Mouse (Mus musculus): ENCODE results near the gene Sik3. TPM values are rescaled to one million over a fixed set of nuclear protein-coding genes. Genes with fewer than 3 reads are reported as not detected.
"Not testable (repeated sequence)": the region's sequence is repeated elsewhere in the genome, so short reads cannot be mapped to it uniquely, and the experiment has no call there.

Gene Sik3
- polyA plus RNA-seq, 1 experiment = 22.2 TPM

DNA sequence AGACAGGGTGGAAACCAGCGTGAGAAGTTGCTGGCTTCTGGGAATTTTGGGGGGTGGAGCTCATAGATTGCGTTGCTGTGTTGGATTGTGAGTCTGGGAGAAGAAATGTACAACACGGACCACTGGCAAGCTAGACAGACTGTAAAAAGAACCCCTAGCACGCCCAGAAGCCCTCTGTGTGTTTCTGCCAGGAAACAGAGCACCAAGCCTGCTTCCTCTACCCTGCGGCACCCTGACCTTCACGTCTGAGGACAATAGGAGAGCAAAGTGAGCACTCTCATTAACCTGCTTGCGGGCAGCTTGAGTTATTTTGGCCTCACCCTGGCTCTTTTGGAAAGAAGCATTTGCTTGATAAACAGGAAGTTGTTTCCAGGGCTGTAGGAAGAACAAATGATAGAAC, 137.5 kb downstream of the Sik3 start:
- Histone ChIP-seq H3K4me3 (replicated peaks; ENCODE audit: extremely low read depth, low read depth, low read length) (no peak overlapping the region), H3K4me1 (ENCODE audit: control insufficient read depth, insufficient read depth, low read length) (peaks cover 36% of the 10 kb centered on the region)
- DNase-seq = no peak
- TF ChIP-seq CTCF (IDR thresholded peaks at IDR 0.05; ENCODE audit: insufficient read depth, low read length) (no peak), POLR2A (IDR thresholded peaks at IDR 0.05; ENCODE audit: borderline replicate concordance, extremely low read depth, low read depth, low read length) (no peak)
- WGBS = 27% methylated on average over 7 of the region's 7 CpGs

- Histone ChIP-seq H3K4me3 (replicated peaks; ENCODE audit: extremely low read depth, low read depth, low read length) (no peak overlapping the region), H3K4me1 (ENCODE audit: control insufficient read depth, insufficient read depth, low read length) (peaks cover 36% of the 10 kb centered on the region)
- WGBS = 48% methylated on average over 2 of the region's 2 CpGs
- no peak for DNase-seq
- TF ChIP-seq POLR2A (IDR thresholded peaks at IDR 0.05; ENCODE audit: borderline replicate concordance, extremely low read depth, low read depth, low read length) (no peak), CTCF (IDR thresholded peaks at IDR 0.05; ENCODE audit: insufficient read depth, low read length) (no peak)
Measured at GRCm38 (mm10) chr9:46150890-46151703, 138.5 kb downstream of the Sik3 start.

- Histone ChIP-seq H3K4me3 (replicated peaks; ENCODE audit: extremely low read depth, low read depth, low read length) (no peak overlapping the region), H3K4me1 (ENCODE audit: control insufficient read depth, insufficient read depth, low read length) (peaks cover 38% of the 10 kb centered on the region)
- no peak for TF ChIP-seq CTCF (IDR thresholded peaks at IDR 0.05; ENCODE audit: insufficient read depth, low read length)
- no peak for TF ChIP-seq POLR2A (IDR thresholded peaks at IDR 0.05; ENCODE audit: borderline replicate concordance, extremely low read depth, low read depth, low read length)
- DNase-seq = no peak
- 63% methylated on average over 6 of the region's 6 CpGs for WGBS
Measured at GRCm38 (mm10) chr9:46151704-46152040, 139.1 kb downstream of the Sik3 start.

DNA sequence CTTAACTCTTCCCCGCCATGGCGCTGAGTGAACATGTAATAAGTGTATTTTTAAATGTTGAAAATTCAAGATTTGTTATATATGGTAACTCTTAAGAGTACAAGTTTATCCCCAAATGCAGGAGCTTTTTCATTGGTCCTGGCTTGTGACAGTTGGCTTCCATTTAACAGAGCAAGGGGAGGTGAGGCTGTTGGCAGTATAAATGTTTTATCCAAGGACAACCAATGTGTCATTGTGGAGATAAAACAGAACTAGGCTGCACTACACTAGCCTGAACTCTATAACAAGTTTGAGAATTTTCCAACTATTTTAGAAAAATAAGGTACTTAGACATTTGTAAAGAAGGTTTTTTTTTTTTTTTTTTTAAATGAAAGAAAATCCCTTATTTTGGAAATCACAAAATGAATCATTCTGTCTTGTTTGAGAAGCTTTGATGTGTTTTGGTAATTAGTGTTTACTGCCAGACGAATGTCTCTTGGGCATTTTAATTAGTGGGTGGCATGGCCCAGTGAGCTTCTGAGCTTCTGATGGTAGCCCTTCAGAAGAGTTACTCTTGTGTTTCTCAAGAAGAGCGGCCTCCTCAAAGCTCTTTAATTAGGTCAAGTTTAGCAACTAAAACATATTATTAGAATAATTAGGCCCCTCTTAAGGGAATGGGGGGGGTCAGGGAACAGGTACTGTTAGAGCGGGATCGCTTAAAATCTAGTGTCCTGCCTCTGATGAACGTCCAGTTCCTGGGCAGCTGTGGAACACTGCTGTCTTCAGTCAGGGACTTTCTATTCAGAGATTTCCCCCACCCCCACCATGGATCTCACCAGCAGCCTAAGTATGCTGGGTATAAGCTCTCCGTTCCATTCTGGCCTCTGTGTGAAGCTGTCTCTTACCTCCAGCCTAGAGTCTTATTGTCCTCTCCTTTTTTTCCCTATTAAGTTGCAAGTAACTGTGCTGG, 139.7 kb downstream of the Sik3 start:
- no peak for DNase-seq

GRCm38 (mm10) chr9:46154469-46154868, 141.8 kb downstream of the Sik3 start:
- H3K4me3 ChIP-seq (replicated peaks; ENCODE audit: extremely low read depth, low read depth, low read length) = no peak overlapping the region
- no peak for DNase-seq
- H3K4me1 ChIP-seq (ENCODE audit: control insufficient read depth, insufficient read depth, low read length) = peaks cover 37% of the 10 kb centered on the region
- TF ChIP-seq POLR2A (IDR thresholded peaks at IDR 0.05; ENCODE audit: borderline replicate concordance, extremely low read depth, low read depth, low read length) = no peak
- TF ChIP-seq CTCF (IDR thresholded peaks at IDR 0.05; ENCODE audit: insufficient read depth, low read length) = no peak
- WGBS = 33% methylated on average over 2 of the region's 2 CpGs

More for the DNA sequence above, 139.7 kb downstream of the Sik3 start:
- Histone ChIP-seq H3K4me1 (ENCODE audit: control insufficient read depth, insufficient read depth, low read length) (peaks cover 39% of the 10 kb centered on the region), H3K4me3 (replicated peaks; ENCODE audit: extremely low read depth, low read depth, low read length) (no peak overlapping the region)
- no peak for TF ChIP-seq CTCF (IDR thresholded peaks at IDR 0.05; ENCODE audit: insufficient read depth, low read length)
- no peak for TF ChIP-seq POLR2A (IDR thresholded peaks at IDR 0.05; ENCODE audit: borderline replicate concordance, extremely low read depth, low read depth, low read length)
- WGBS = 83% methylated on average over 8 of the region's 8 CpGs

DNA sequence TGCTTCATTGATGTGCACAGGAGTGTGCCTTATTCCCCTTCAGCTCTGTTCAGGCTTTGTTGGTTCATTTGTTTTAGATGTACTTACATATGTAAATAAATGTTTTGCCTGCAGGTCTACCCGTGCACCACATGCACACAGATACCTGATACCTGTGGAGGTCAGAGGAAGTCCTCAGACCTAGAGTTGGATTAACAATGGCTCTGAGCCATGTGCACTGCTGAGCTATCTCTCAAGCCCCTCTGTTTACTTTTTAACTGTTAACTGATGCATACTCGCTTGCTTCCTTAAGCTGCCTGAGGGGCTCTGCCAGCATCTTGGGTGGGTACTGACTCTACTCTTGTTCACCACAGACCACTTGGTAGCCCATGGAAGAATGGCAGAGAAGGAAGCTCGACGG, 142.4 kb downstream of the Sik3 start:
- Histone ChIP-seq H3K4me3 (replicated peaks; ENCODE audit: extremely low read depth, low read depth, low read length) (no peak overlapping the region), H3K4me1 (ENCODE audit: control insufficient read depth, insufficient read depth, low read length) (peaks cover 31% of the 10 kb centered on the region)
- DNase-seq = no peak
- TF ChIP-seq POLR2A (IDR thresholded peaks at IDR 0.05; ENCODE audit: borderline replicate concordance, extremely low read depth, low read depth, low read length) (no peak), CTCF (IDR thresholded peaks at IDR 0.05; ENCODE audit: insufficient read depth, low read length) (no peak)
- WGBS = 50% methylated on average over 4 of the region's 4 CpGs

DNA sequence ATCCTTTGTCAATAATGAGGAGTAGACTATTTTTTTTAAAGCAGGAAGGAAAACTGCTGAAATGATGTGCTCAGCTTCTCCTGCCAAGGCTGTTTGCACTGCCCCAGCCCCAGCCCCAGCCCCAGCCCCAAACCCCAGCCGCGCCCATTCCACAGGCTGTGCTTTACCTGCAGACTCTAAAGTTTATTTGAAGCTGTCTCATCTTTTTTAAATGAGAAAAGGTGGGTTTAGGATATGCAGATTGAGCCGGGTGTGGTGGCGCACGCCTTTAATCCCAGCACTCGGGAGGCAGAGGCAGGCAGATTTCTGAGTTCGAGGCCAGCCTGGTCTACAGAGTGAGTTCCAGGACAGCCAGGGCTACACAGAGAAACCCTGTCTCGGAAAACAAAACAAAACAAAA, 143.2 kb downstream of the Sik3 start:
- WGBS = 91% methylated on average over 8 of the region's 8 CpGs
- H3K4me3 ChIP-seq (replicated peaks; ENCODE audit: extremely low read depth, low read depth, low read length); DNase-seq: not testable (repeated sequence)
- peaks cover 23% of the 10 kb centered on the region for H3K4me1 ChIP-seq (ENCODE audit: control insufficient read depth, insufficient read depth, low read length)

GRCm38 (mm10) chr9:46156711-46157110, 144.1 kb downstream of the Sik3 start:
- DNase-seq = no peak
- H3K4me1 ChIP-seq (ENCODE audit: control insufficient read depth, insufficient read depth, low read length) = peaks cover 15% of the 10 kb centered on the region
- H3K4me3 ChIP-seq (replicated peaks; ENCODE audit: extremely low read depth, low read depth, low read length) = no peak overlapping the region
- WGBS = 60% methylated on average over 4 of the region's 4 CpGs
- TF ChIP-seq POLR2A (IDR thresholded peaks at IDR 0.05; ENCODE audit: borderline replicate concordance, extremely low read depth, low read depth, low read length) = no peak

- TF ChIP-seq CTCF (IDR thresholded peaks at IDR 0.05; ENCODE audit: insufficient read depth, low read length) = no peak
- no peak for TF ChIP-seq POLR2A (IDR thresholded peaks at IDR 0.05; ENCODE audit: borderline replicate concordance, extremely low read depth, low read depth, low read length)
- peak; percentile 28 for DNase-seq
- no peak overlapping the region for H3K4me3 ChIP-seq (replicated peaks; ENCODE audit: extremely low read depth, low read depth, low read length)
- WGBS = 31% methylated on average over 4 of the region's 4 CpGs
- peaks cover 13% of the 10 kb centered on the region for H3K4me1 ChIP-seq (ENCODE audit: control insufficient read depth, insufficient read depth, low read length)
Measured at GRCm38 (mm10) chr9:46158273-46158813, 145.7 kb downstream of the Sik3 start.

All from lung, adult 2 months (tissue).